In genomic region chr10:13502371-13502770, GRCm38 (mm10) we compare ENCODE assay signal across 11 mouse cellular contexts. TPM values are rescaled to one million over a fixed set of nuclear protein-coding genes. Genes with fewer than 3 reads are reported as not detected.
DNase-seq lines count a peak whose midpoint lies in the region; ATAC-seq and TF ChIP-seq lines count a peak whose summit lies in the region.
"Had no signal": no experiment of that assay in that cellular context is flagged by ENCODE, and none has a peak within 500 bp of the region (broad histone marks: within the 10 kb centered on the region; RNA-seq: fewer than 3 reads in every experiment).

No protein-coding gene starts in this region.

- no peak overlapping the region for H3K9ac ChIP-seq in kidney, embryonic 15.5 days
- no peak overlapping the region for H3K9ac ChIP-seq in intestine, postnatal 0 days (ENCODE audit: low read depth, low read length)

- no peak for DNase-seq in kidney, postnatal 14 days
- DNase-seq in brain, embryonic 14.5 days (ENCODE audit: low read depth), result peak; percentile 2
- no peak for DNase-seq in adipocyte (ENCODE audit: low spot score)
- DNase-seq in lung, adult 2 months, result no peak
- DNase-seq: kidney, postnatal 25 days; right cerebral cortex, postnatal 4 days; thymus, postnatal 4 days had no signal

- WGBS in kidney, embryonic 15.5 days, result 74% methylated on average over 8 of the region's 8 CpGs
- 62% methylated on average over 8 of the region's 8 CpGs for WGBS in intestine, postnatal 0 days
- whole genome bisulfite sequencing in lung, adult 2 months, result 83% methylated on average over 8 of the region's 8 CpGs

- H3K9me3 ChIP-seq in kidney, embryonic 15.5 days (replicated peaks), result no peaks in the 10 kb centered on the region
- no peaks in the 10 kb centered on the region for H3K9me3 ChIP-seq in intestine, postnatal 0 days (ENCODE audit: control insufficient read depth)

- H3K4me2 ChIP-seq in kidney, embryonic 15.5 days, result peak overlapping the region; percentile 91
- peak overlapping the region; percentile 84 for H3K4me2 ChIP-seq in intestine, postnatal 0 days (replicated peaks; ENCODE audit: low read depth)

- no peak overlapping the region for H3K27ac ChIP-seq in kidney, embryonic 15.5 days
- H3K27ac ChIP-seq in intestine, postnatal 0 days (ENCODE audit: low read depth, low read length), result no peak overlapping the region

- H3K4me3 ChIP-seq in kidney, embryonic 15.5 days (replicated peaks), result no peak overlapping the region
- peak overlapping the region; percentile 74 for H3K4me3 ChIP-seq in intestine, postnatal 0 days (ENCODE audit: low read depth, low read length)
- no peak overlapping the region for H3K4me3 ChIP-seq in lung, adult 2 months (replicated peaks; ENCODE audit: extremely low read depth, low read depth, low read length)

- no peak for ATAC-seq in kidney, embryonic 15.5 days (replicated peaks; ENCODE audit: low FRiP score)
- ATAC-seq in erythroid progenitor cell, adult 5-6 weeks (replicated peaks; ENCODE audit: low FRiP score, poor library complexity, severe bottlenecking), result peak; percentile 63
- no peak for ATAC-seq in intestine, postnatal 0 days
- no peak for ATAC-seq in monocyte, adult 5-6 weeks (replicated peaks; ENCODE audit: insufficient number of reproducible peaks, low FRiP score, low TSS enrichment, poor library complexity, severe bottlenecking)

- H3K36me3 ChIP-seq in kidney, embryonic 15.5 days, result peaks cover 27% of the 10 kb centered on the region; the same call in 1 of the 2 replicates
- H3K36me3 ChIP-seq in intestine, postnatal 0 days (ENCODE audit: control insufficient read depth, insufficient read depth), result peaks cover 12% of the 10 kb centered on the region

- TF ChIP-seq CTCF in brain, embryonic 14.5 days (IDR thresholded peaks at IDR 0.05; ENCODE audit: borderline replicate concordance, extremely low read depth, insufficient read depth, insufficient read length), result no peak
- no peak for TF ChIP-seq CTCF in intestine, postnatal 0 days (IDR thresholded peaks at IDR 0.05; ENCODE audit: low read depth)
- no peak for TF ChIP-seq CTCF in lung, adult 2 months (IDR thresholded peaks at IDR 0.05; ENCODE audit: insufficient read depth, low read length)

- H3K27me3 ChIP-seq in kidney, embryonic 15.5 days, result no peaks in the 10 kb centered on the region
- H3K27me3 ChIP-seq in intestine, postnatal 0 days (replicated peaks; ENCODE audit: control insufficient read depth, insufficient read depth, low read length), result no peaks in the 10 kb centered on the region

- H3K4me1 ChIP-seq in kidney, embryonic 15.5 days, result peaks cover 11% of the 10 kb centered on the region
- H3K4me1 ChIP-seq in intestine, postnatal 0 days (replicated peaks; ENCODE audit: control insufficient read depth, insufficient read depth, low read length), result 0 out of 2 replicates have a peak, but pooled peaks cover 5% of the 10 kb centered on the region
- peaks cover 4% of the 10 kb centered on the region; the same call in 1 of the 2 replicates for H3K4me1 ChIP-seq in lung, adult 2 months (ENCODE audit: control insufficient read depth, insufficient read depth, low read length)

- no peak for TF ChIP-seq POLR2A in brain, embryonic 14.5 days (IDR thresholded peaks at IDR 0.05; ENCODE audit: borderline replicate concordance, extremely low read depth, insufficient read depth, insufficient read length, poor library complexity, severe bottlenecking)
- no peak for TF ChIP-seq POLR2A in lung, adult 2 months (IDR thresholded peaks at IDR 0.05; ENCODE audit: borderline replicate concordance, extremely low read depth, low read depth, low read length)

RNA-seq across cellular contexts. Expression of gene Fuca2, which starts 3.0 kb away (rescaled TPM):
- polyA plus RNA-seq in kidney, embryonic 15.5 days (2015; fragmentation: Nextera tagmentation; extraction: Ambion mirVana), result 81.9 and 89.7 TPM in 2 replicates
- 11.6 and 17.0 TPM in 2 replicates for polyA plus RNA-seq in brain, embryonic 14.5 days (2012; rRNA removed)
- total RNA-seq in erythroid progenitor cell, adult 5-6 weeks (2015; ENCODE audit: low replicate concordance), result 29.8 and 38.2 TPM in 2 replicates
- 13.3 and 17.3 TPM in 2 replicates for total RNA-seq in erythroid progenitor cell, adult 5-6 weeks (2017; ENCODE audit: low replicate concordance)
- 1,219 and 1,230 TPM in 2 replicates for polyA plus RNA-seq in intestine, postnatal 0 days (2015; fragmentation: Nextera tagmentation; extraction: Ambion mirVana)
- 88.9 to 95.9 TPM (median 92.9 TPM) in 3 replicates for total RNA-seq in monocyte, adult 5-6 weeks (2017)
- 21.4 and 22.7 TPM in 2 replicates for polyA plus RNA-seq in lung, adult 2 months (2012; rRNA removed)

RNA-seq across cellular contexts. Expression of gene Phactr2, which starts 28.2 kb away (rescaled TPM):
- 28.1 and 30.6 TPM in 2 replicates for polyA plus RNA-seq in kidney, embryonic 15.5 days (2015; fragmentation: Nextera tagmentation; extraction: Ambion mirVana)
- 3.4 and 6.4 TPM in 2 replicates for polyA plus RNA-seq in brain, embryonic 14.5 days (2012; rRNA removed)
- total RNA-seq in erythroid progenitor cell, adult 5-6 weeks (2015; ENCODE audit: low replicate concordance), result 5.0 and 6.1 TPM in 2 replicates
- total RNA-seq in erythroid progenitor cell, adult 5-6 weeks (2017; ENCODE audit: low replicate concordance), result 3.6 and 6.9 TPM in 2 replicates
- 11.3 and 12.3 TPM in 2 replicates for polyA plus RNA-seq in intestine, postnatal 0 days (2015; fragmentation: Nextera tagmentation; extraction: Ambion mirVana)
- 15.6 to 23.5 TPM (median 18.2 TPM) in 3 replicates for total RNA-seq in monocyte, adult 5-6 weeks (2017)
- 21.2 and 33.5 TPM in 2 replicates for polyA plus RNA-seq in lung, adult 2 months (2012; rRNA removed)

RNA-seq across cellular contexts. Expression of gene Adat2, which starts 50.3 kb away (rescaled TPM):
- polyA plus RNA-seq in kidney, embryonic 15.5 days (2015; fragmentation: Nextera tagmentation; extraction: Ambion mirVana), result 4.7 and 5.4 TPM in 2 replicates
- 4.8 and 5.6 TPM in 2 replicates for polyA plus RNA-seq in brain, embryonic 14.5 days (2012; rRNA removed)
- 1.1 TPM in 1 of 2 replicates, not detected in the other for total RNA-seq in erythroid progenitor cell, adult 5-6 weeks (2015; ENCODE audit: low replicate concordance)
- total RNA-seq in erythroid progenitor cell, adult 5-6 weeks (2017; ENCODE audit: low replicate concordance), result 1.2 TPM in 1 of 2 replicates, not detected in the other
- polyA plus RNA-seq in intestine, postnatal 0 days (2015; fragmentation: Nextera tagmentation; extraction: Ambion mirVana), result 2.5 and 3.2 TPM in 2 replicates
- 1.6 to 2.9 TPM (median 1.7 TPM) in 3 replicates for total RNA-seq in monocyte, adult 5-6 weeks (2017)
- 3.0 and 3.8 TPM in 2 replicates for polyA plus RNA-seq in lung, adult 2 months (2012; rRNA removed)

RNA-seq across cellular contexts. Expression of gene Pex3, which starts 50.6 kb away (rescaled TPM):
- polyA plus RNA-seq in kidney, embryonic 15.5 days (2015; fragmentation: Nextera tagmentation; extraction: Ambion mirVana), result 24.8 and 25.5 TPM in 2 replicates
- polyA plus RNA-seq in brain, embryonic 14.5 days (2012; rRNA removed), result 23.5 and 28.6 TPM in 2 replicates
- 9.7 and 16.8 TPM in 2 replicates for total RNA-seq in erythroid progenitor cell, adult 5-6 weeks (2015; ENCODE audit: low replicate concordance)
- total RNA-seq in erythroid progenitor cell, adult 5-6 weeks (2017; ENCODE audit: low replicate concordance), result 1.8 and 4.0 TPM in 2 replicates
- 21.5 and 23.8 TPM in 2 replicates for polyA plus RNA-seq in intestine, postnatal 0 days (2015; fragmentation: Nextera tagmentation; extraction: Ambion mirVana)
- 18.2 to 27.8 TPM (median 21.1 TPM) in 3 replicates for total RNA-seq in monocyte, adult 5-6 weeks (2017)
- polyA plus RNA-seq in lung, adult 2 months (2012; rRNA removed), result 8.5 and 12.0 TPM in 2 replicates

Comparison
In these comparisons a context has a peak if more than half of its experiments do, and no peak if none do; other contexts are left out.
1. RNA of gene Fuca2, which starts 3.0 kb away (polyA plus RNA-seq): 1,219 to 1,230 TPM in intestine, postnatal 0 days; 81.9 to 89.7 TPM in kidney, embryonic 15.5 days, 21.4 to 22.7 TPM in lung, adult 2 months and 11.6 to 17.0 TPM in brain, embryonic 14.5 days; every median in the first group is over 10 times any median in the second.